Mouse (Mus musculus): ENCODE measurements at regions not wholly inside any gene's neighbourhood (a gene's known extent, or its start where the extent isn't known, plus 50 kb on each side); places are given as distances from the start of the nearest gene placed in this dataset.

GRCm38 (mm10) chr19:14035371-14035770 is 122.0 kb downstream of the Olfr1505 start:
- DNase-seq (ENCODE audit: low spot score), result no peak

GRCm38 (mm10) chr19:14035785-14036184 is 122.5 kb downstream of the Olfr1505 start:
- DNase-seq (ENCODE audit: low spot score), result no peak

- DNase-seq (ENCODE audit: low spot score), result no peak
Measured at GRCm38 (mm10) chr19:14036750-14037149, 123.4 kb downstream of the Olfr1505 start.

GRCm38 (mm10) chr19:14042753-14043152 is 129.4 kb downstream of the Olfr1505 start:
- DNase-seq (ENCODE audit: low spot score), result no peak

- DNase-seq (ENCODE audit: low spot score), result no peak
Measured at GRCm38 (mm10) chr19:14045456-14045855, 132.1 kb downstream of the Olfr1505 start.

DNA sequence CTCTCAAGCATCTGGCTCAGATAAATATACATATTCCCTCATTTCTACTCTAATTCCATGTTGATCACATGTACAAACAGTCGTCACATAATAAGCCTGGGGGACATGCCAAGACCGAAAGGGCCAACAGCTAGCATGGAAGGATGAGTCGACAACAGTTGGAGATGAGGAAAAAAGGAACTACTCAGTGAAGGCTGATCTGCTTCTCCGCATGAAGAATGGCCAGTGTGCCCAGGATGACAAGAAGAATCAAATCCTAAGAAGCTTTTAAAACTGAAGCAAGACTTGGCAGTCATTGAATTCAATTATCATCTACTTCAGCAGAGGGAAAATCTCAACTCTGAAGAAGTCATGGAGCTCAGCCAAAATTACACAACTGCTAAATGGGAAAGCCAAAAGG is 138.7 kb downstream of the Olfr1505 start:
- DNase-seq (ENCODE audit: low spot score), result no peak

DNA sequence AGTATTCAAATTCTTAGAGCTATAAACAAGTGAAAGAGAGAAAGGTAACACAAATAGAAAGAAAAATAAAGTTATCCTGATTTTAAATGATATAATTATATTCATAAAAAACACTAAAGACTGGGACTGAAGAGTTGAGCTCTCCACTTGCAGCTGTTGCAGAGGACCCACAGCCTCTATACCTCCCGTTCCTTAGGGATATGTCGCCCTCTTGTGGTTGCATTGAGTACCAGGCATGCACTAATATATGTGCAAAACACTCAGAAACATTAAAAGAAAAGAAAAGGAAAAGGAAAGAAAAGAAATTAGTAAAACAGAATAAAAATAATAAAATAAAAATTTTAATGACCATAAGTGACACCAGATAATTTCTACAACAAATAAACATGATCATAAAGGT is 167.2 kb downstream of the Olfr1505 start:
- no peak for DNase-seq (ENCODE audit: low spot score)

DNA sequence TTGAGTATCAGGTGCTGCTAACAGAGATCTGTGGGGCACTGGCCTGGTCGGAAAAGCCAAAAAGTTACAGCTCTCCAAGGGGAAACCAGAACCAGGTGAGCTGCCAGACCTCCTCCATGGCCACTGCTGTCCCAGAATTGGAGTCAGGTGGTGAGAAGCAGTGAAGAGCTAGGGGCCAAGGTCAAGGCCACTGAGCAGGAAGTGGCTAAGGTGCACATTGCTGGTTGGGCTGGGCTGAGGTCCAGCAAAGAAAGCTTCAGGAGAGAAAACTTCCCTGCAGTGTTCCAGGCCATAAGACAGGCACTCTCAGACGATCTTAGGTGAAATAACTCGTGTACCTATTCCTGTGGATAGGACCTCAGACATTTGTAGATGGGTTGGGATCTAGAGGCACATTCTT is 171.4 kb downstream of the Olfr1505 start:
- no peak for DNase-seq (ENCODE audit: low spot score)

GRCm38 (mm10) chr19:14090106-14090505 is 176.8 kb downstream of the Olfr1505 start:
- DNase-seq (ENCODE audit: low spot score), result no peak

DNA sequence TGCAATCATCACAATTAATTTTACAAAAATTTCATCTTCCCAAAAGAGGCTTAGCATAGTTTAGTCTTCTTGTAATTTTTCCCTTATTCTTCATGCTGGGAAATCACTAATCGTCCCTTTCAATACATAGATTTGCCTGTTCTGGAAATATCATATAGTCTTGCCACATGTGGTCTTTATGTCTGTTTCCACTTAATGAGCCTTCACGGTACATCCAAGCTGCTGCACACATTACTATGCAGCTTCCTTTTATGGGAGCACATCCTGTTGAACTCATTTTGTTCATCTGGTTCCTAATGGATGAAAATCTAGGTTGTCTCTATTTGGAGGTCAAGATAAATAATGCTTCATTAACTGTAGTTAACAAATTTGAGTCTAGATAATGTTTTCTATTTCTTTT is 180.9 kb downstream of the Olfr1505 start:
- no peak for DNase-seq (ENCODE audit: low spot score)

GRCm38 (mm10) chr19:14096187-14096586 is 182.9 kb downstream of the Olfr1505 start:
- DNase-seq (ENCODE audit: low spot score), result no peak

GRCm38 (mm10) chr19:14109091-14109490 is 195.8 kb downstream of the Olfr1505 start:
- no peak for DNase-seq (ENCODE audit: low spot score)

DNA sequence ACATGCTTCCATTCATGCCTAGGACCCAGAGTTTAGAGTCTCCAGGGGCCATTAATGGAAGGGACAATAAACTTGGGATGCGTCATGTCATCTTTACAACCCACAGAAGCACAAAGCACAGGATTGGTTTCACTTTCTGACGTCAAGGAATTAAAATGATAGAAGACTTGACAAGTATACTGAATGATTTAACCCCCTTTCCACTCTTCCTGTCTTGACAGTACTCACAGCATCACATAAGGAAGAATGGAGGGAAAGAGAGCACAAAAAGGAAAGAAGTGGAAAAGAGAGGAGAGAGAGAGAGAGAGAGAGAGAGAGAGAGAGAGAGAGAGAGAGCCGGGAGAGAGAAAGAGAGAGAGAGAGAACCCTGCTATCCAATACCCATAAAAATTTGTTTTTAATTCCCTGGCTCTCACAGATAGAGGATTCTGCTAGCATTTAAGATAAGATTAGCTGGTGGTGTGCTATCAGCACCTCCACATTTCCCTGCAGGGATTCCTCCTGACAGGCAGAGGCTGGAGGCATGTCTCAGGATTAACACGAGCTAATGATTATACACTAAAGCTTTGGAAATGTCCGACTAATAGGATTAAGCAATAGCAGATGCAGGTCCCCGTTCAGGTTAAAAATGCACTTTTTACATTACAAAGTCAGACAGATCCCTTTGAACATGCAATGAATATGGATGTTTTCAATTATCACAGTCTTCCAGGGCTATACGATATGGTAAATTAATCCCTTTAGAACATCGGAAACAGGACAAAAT is 210.2 kb downstream of the Olfr1505 start:
- DNase-seq (ENCODE audit: low spot score), result no peak

- DNase-seq (ENCODE audit: low spot score), result no peak
Measured at GRCm38 (mm10) chr19:14124250-14124827, 211.0 kb downstream of the Olfr1505 start.

- no peak for DNase-seq (ENCODE audit: low spot score)
Measured at GRCm38 (mm10) chr19:14124986-14125385, 211.7 kb downstream of the Olfr1505 start.

DNA sequence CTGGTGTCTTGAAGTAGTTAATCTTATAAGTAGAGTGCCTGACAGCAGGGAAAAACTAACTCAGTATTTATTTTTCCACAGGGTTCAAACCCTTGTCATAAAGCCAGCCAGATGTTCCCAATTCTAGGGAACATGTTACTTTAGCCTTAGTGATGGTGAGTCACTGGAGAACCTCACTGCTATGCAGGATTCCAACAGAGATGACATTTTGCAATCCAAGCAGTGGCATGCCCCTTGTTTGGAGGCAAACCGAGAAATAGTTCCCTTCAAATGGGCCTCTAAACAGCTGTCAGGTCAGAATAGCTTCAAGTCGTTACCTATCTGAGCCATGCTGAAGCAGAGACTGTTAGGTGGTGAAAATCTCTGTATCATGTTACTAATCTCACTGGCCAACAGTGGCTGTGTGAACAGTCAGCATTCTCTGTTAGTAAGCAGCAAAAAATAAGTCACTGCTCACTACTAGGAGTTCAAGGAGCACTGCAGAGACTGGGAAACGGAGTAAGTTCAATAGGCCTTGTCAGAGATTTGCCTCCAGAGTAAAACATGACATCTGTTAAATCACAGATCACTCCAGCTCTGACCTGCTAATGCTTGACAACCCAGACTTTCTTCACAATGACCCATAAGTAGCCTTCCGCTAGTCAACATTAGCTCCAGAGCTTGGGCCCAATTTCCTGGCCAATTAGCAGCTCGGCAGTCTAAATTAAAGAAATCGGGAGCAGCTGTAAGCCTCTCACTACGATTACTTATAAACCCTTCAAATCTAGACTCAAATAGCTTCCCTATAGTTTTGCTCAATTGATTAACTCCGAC is 215.3 kb downstream of the Olfr1505 start:
- no peak for DNase-seq (ENCODE audit: low spot score)

GRCm38 (mm10) chr19:14161217-14161616 is 247.9 kb downstream of the Olfr1505 start:
- no peak for DNase-seq (ENCODE audit: low spot score)

DNA sequence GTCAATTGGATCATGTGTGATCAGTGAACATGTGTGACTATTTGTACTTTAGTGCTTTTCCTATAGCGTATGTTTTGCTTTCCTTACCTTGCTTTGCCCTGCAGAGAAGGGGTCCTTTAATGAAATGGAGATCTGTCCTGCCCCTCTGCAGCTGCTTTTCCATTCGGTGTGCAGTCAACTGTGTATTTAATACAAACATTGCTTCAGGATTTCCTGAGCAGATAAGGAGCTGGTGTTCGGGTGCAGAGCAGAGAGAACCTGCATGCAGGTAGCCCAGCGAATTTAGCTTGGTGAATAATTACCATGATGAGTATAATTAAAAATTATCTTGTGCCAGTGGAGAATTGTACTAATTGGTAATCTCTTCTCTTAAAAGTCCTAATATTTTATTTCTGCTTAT is 249.4 kb downstream of the Olfr1505 start:
- no peak for DNase-seq (ENCODE audit: low spot score)

GRCm38 (mm10) chr19:14165775-14166174 is 252.4 kb downstream of the Olfr1505 start:
- DNase-seq (ENCODE audit: low spot score), result no peak

DNA sequence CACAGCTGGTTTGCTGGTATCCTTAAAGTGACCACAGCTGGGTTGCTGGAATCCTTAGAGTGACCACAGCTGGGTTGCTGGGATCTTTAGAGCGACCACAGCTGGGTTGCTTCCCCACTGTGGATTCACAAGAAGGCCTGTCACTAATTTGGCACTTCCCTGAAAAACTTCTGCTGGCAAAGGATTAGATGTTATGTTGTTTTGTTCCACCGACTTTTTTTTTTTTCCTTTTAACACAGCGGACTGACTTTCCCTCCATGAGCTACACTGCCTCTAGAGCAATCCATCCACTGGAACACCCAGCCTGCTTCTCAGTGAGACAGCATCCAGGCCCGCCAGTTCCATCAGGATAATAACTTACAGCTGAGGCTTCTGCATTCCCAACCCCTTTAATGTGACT is 266.9 kb downstream of the Olfr1505 start:
- no peak for DNase-seq (ENCODE audit: low spot score)

- DNase-seq (ENCODE audit: low spot score), result no peak
Measured at GRCm38 (mm10) chr19:14180956-14181355, 267.6 kb downstream of the Olfr1505 start.

- no peak for DNase-seq (ENCODE audit: low spot score)
Measured at GRCm38 (mm10) chr19:14181661-14182415, 268.5 kb downstream of the Olfr1505 start.
